Mouse (Mus musculus) stomach, embryonic 14.5 days (tissue): ENCODE data around the gene Naip2. TPM values are rescaled to one million over a fixed set of nuclear protein-coding genes. Genes with fewer than 3 reads are reported as not detected.
"Not testable (repeated sequence)": the region's sequence is repeated elsewhere in the genome, so short reads cannot be mapped to it uniquely, and the experiment has no call there.

Experiments
- ATAC-seq: fragments of 200-750 bp; cut with Nextera tagmentation; 2 replicates; pipeline ENCODE4 v1.8.0; 2017; ENCODE audit warnings: low read depth, moderate TSS enrichment; ENCODE audit not compliant: insufficient number of reproducible peaks, insufficient read depth, low FRiP score
- H3K27ac ChIP-seq: fragments of 300-500 bp; sonication (generic); 2 replicates; pipeline ENCODE4 v1.5.1; 2014; ENCODE audit warnings: mild to moderate bottlenecking, low read length, moderate library complexity, mixed read lengths
- H3K27me3 ChIP-seq: fragments of 300-500 bp; sonication (generic); 2 replicates; pipeline ENCODE4 v1.6.1; 2014; ENCODE audit warnings: low read length, control low read depth, mixed read lengths; ENCODE audit not compliant: control insufficient read depth, insufficient read depth
- H3K36me3 ChIP-seq: fragments of 300-500 bp; sonication (generic); 2 replicates; pipeline ENCODE4 v1.6.1; 2014; ENCODE audit warnings: mild to moderate bottlenecking, control low read depth, low read length, moderate library complexity, mixed read lengths; ENCODE audit not compliant: control insufficient read depth, insufficient read depth
- H3K4me1 ChIP-seq: fragments of 300-500 bp; sonication (generic); 2 replicates; pipeline ENCODE4 v1.6.1; 2014; ENCODE audit warnings: low read length, control low read depth, mixed read lengths; ENCODE audit not compliant: control insufficient read depth, insufficient read depth
- H3K4me2 ChIP-seq: fragments of 300-500 bp; sonication (generic); replicated peaks from 2 replicates; pipeline ENCODE4 v1.6.1; 2014; ENCODE audit warnings: low read depth, low read length, control low read depth
- H3K4me3 ChIP-seq: fragments of 300-500 bp; sonication (generic); 2 replicates; pipeline ENCODE4 v1.5.1; 2014; ENCODE audit warnings: low read depth, low read length, control low read depth
- H3K9ac ChIP-seq: fragments of 300-500 bp; sonication (generic); replicated peaks from 2 replicates; pipeline ENCODE4 v1.6.1; 2014; ENCODE audit warnings: low read depth, mild to moderate bottlenecking, control low read depth, low read length, moderate library complexity, mixed read lengths
- H3K9me3 ChIP-seq: fragments of 300-500 bp; sonication (generic); 2 replicates; pipeline ENCODE4 v1.6.1; 2016; ENCODE audit warnings: low read depth, low read length, control low read depth; ENCODE audit not compliant: control insufficient read depth
- WGBS: fragments of 180-500 bp; shearing (Covaris S2); extraction: QIAGEN DNeasy Blood & Tissue Kit; methylation state at CpG from one replicate; pipeline ENCODE4 v1.1.7; 2014; 5-methylcytosine and 5-hydroxymethylcytosine counted together
- polyA plus RNA-seq: library from polyadenylated mRNA; unstranded; fragments of >200 nt; fragmentation: Nextera tagmentation; extraction: Ambion mirVana; gene quantifications from 2 replicates; pipeline ENCODE4 v1.2.1, GENCODE M21; 2014

Naip2 gene
- polyA plus RNA-seq, 1 experiment from 2014 or later = 0.52 TPM

DNA sequence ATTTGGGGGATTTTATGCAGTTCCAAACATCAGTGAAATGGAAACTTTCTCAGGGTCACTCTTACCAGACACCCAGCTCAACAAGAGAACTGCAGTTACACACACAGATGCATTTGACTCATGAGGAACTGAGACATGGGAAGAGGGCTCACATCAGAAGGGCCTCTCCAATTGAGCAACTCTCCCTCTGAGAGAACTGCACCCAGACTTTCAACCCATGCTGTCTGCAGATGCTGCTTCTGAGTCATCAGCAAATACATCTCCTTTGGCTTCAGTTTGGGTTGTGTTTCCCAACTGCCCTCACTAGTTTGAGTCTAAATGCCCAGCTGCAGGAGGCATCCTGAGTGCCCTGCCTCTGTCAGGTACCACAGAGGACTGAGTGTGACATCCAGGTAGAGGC lies 18.8 kb downstream of the Naip2 start:
- not testable (repeated sequence) for H3K4me1 ChIP-seq, ATAC-seq, H3K9ac ChIP-seq, H3K9me3 ChIP-seq, H3K27me3 ChIP-seq, H3K4me3 ChIP-seq, H3K27ac ChIP-seq, H3K36me3 ChIP-seq, H3K4me2 ChIP-seq

DNA sequence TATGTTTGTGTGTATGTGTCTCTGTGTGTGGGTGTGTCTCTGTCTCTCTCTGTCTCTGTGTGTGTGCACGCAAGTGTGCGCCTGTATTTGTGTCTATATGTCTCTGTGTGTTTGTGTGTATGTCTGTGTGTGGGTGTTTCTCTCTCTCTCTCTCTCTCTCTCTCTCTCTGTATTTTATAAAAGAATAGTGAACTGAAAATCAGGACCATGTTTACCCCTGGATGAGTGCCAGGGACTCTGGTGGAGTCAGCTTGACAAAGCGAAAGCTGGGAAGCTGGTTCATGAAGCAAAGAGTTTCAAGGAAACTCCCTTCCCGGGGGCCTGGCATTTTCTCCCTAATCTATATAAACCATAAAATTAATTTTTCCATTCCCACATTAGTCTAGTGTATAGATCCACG lies 27.5 kb downstream of the Naip2 start:
- not testable (repeated sequence) for H3K4me3 ChIP-seq, H3K4me2 ChIP-seq, ATAC-seq, H3K9me3 ChIP-seq, H3K9ac ChIP-seq, H3K4me1 ChIP-seq, H3K36me3 ChIP-seq, H3K27ac ChIP-seq, H3K27me3 ChIP-seq
- 66% methylated on average over 3 of the region's 5 CpGs for WGBS

DNA sequence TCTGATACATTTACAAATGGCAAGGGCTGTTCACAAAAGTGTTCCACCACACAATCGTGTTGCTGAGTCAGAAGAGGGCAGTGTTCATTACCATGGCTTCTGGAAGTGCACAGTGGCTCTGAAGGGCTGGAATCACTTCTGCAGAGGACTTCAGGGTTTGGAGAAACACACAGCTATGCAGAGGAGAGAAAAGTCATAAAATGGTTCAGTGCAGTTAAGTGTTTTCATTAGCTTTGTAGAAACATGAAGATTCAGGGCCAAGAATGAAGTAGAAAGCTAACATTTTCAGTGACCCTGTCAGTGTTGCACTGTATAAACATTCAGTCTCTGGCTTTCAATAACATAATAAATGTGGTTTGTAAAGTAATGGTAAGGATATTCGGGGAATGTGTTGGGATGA lies 35.5 kb downstream of the Naip2 start:
- H3K36me3 ChIP-seq, H3K9me3 ChIP-seq, H3K27ac ChIP-seq, ATAC-seq, H3K9ac ChIP-seq, H3K4me2 ChIP-seq, H3K4me3 ChIP-seq, H3K27me3 ChIP-seq, H3K4me1 ChIP-seq: not testable (repeated sequence)
- WGBS = 72% methylated on average over 2 of the region's 2 CpGs

DNA sequence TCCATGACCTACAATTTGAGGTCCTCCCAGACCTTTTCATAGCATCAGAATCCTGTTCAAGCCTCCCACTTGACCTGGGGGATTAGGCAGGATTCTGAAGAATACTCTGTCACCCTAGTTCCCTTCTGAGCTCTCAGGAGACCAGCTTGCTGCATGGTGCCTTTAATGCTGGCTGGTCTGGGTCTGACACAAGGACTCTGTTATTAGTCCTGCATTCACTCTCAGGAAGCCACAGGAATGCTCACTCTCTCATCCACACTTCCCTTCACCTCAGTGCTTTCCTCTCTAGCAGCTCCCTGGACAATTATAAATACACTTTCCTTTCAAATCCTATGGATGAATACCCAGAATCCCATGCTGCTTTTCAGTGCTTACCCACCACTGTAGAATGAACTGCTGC lies 39.4 kb downstream of the Naip2 start:
- not testable (repeated sequence) for ATAC-seq, H3K4me3 ChIP-seq, H3K27me3 ChIP-seq, H3K9me3 ChIP-seq, H3K4me2 ChIP-seq, H3K9ac ChIP-seq, H3K4me1 ChIP-seq, H3K36me3 ChIP-seq, H3K27ac ChIP-seq

DNA sequence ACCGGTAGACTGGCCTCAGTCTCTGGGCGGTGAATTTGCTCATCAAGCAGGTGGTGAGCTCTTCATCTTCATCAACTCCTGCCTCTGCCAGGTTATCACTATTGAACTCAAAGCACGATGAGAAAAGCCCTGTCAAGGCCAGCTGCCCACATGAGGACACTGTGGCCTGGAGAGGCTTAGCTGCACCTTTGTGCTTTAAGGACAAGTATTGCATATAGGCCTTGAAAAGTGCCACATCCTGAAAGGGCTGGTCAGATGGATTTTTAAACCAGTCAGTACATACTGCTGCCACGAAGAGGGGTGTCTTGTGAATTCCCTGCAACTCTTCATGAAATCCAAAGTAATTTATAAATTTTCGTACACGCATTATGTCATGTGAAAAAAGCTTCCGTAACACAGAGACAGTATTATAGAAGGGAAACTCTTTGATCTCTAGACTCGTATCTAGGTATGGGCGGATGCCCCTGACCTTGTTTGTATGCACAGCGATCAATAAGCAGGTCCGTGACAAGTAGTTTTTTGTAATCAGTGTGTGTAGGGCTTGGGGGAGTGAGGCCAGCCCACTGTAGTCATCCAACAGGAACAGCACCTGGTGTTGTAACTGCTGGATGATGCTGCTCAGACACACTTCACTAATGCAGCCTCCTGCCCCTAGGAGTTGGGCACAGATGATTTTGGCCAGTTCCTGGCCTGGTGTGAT lies 40.6 kb downstream of the Naip2 start:
- not testable (repeated sequence) for H3K4me2 ChIP-seq

DNA sequence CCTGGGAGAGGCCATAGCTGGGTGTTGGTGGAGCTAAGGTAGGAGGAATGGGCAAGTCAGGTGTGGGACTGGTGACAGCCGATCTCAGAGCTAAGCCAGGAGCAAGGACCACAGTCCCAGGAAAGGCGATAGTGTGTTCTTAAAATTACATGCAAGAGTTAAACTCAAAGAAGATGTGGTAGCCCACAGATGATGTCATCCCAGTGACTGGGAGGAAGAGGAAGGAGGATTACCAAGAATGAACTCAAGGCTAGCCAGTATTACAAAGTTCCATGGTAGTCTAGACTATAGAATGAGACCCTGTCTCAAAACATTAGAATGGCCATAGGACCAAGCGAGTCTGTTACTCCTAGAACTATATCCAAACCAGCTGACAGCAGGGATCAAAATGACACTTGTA lies 45.3 kb downstream of the Naip2 start:
- Histone ChIP-seq H3K4me1 (no peaks in the 10 kb centered on the region), H3K27me3 (no peaks in the 10 kb centered on the region), H3K9me3 (no peaks in the 10 kb centered on the region), H3K9ac (no peak overlapping the region), H3K27ac (no peak overlapping the region), H3K36me3 (no peaks in the 10 kb centered on the region), H3K4me2 (no peak overlapping the region), H3K4me3 (no peak overlapping the region)
- ATAC-seq = no peak
- WGBS = 95% methylated on average over 3 of the region's 3 CpGs

More for the DNA sequence above, 40.6 kb downstream of the Naip2 start:
- H3K4me1 ChIP-seq, ATAC-seq, H3K9me3 ChIP-seq, H3K9ac ChIP-seq, H3K27ac ChIP-seq, H3K36me3 ChIP-seq, H3K27me3 ChIP-seq, H3K4me3 ChIP-seq: not testable (repeated sequence)
- WGBS = 75% methylated on average over 11 of the region's 11 CpGs

DNA sequence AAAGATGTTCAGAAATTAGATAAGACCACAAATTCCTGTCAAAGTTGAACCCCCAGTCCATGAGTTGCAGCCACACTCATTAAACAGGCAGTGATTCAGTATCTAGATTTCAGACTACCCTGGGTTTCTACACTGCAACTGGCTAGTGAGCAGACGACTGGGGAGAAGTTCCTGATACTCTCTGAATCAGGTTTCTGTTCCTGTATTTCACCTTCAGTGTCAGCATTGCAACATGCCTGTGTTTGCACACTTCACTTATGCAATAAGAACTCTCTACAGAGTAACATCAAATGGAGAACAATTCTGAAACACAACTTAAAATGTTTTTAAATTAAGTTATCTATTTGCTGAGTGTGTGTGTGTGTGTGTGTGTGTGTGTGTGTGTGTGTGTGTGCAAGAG lies 49.2 kb downstream of the Naip2 start:
- ATAC-seq = no peak
- WGBS = 70% methylated on average over 1 of the region's 1 CpGs
- H3K4me3 ChIP-seq = no peak overlapping the region

DNA sequence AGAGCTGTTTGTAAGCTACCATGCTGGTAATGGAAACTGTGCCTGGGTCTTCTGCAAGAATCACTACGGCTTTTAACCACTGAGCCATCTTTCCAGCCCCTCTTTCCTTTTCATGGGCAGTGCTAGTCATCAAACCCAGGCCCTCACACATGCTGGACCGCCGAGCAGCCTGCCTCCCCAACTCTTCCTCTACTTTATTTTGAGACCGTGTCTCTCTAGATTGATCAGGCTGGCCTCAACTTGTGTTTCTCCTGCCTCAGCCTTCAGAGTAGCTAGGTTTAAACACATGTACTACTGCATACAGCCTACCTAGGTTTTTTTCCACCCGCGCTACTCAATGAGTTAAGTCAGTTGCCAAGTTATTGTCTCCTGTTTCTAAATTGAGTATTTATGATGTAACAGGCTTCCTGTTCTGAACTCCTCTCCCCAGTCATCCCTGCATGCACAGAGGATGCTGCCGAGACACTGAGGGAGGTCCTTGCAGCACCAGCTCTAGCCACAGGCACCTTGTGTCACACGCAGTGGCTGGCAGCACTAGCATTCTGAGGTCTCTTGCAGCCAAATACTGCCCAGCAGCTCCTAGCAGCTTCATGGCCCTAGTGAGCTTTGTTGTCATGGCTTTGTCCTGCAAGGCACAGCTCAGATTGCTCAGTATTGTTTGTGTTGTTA lies 60.1 kb downstream of the Naip2 start:
- 77% methylated on average over 8 of the region's 8 CpGs for WGBS
- no peaks in the 10 kb centered on the region for H3K27me3 ChIP-seq
- no peaks in the 10 kb centered on the region; the same call in 1 of the 2 replicates for H3K9me3 ChIP-seq
- H3K36me3 ChIP-seq = peaks cover 16% of the 10 kb centered on the region
- no peaks in the 10 kb centered on the region for H3K4me1 ChIP-seq
- no peak overlapping the region for H3K9ac ChIP-seq
- no peak overlapping the region for H3K4me3 ChIP-seq
- no peak overlapping the region for H3K27ac ChIP-seq
- no peak for ATAC-seq
- H3K4me2 ChIP-seq = no peak overlapping the region

More for the DNA sequence above, 49.2 kb downstream of the Naip2 start:
- no peaks in the 10 kb centered on the region for H3K27me3 ChIP-seq
- no peaks in the 10 kb centered on the region for H3K4me1 ChIP-seq
- H3K27ac ChIP-seq = no peak overlapping the region
- no peaks in the 10 kb centered on the region for H3K9me3 ChIP-seq
- H3K9ac ChIP-seq = no peak overlapping the region
- H3K36me3 ChIP-seq = no peaks in the 10 kb centered on the region
- H3K4me2 ChIP-seq = no peak overlapping the region

DNA sequence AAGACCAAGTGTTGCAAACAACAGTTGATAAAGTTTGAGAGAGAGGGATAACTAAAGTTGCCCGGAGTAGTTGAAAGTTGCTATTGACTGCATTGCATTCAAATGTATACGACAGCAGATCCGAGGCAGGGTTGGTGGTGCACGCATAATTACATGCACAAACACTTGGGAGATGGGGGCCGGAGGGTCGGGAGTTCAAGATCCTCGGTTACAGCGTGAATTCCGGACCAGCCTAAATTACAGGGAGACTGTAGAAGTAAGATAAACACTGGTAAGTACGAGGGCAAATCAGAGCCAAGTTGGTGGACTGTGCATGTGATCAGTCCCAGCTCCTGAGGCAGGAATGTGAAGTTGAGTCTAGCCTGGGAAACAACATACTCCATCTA lies 76.6 kb downstream of the Naip2 start:
- peak overlapping the region; percentile 63 for H3K9ac ChIP-seq
- H3K9me3 ChIP-seq = no peaks in the 10 kb centered on the region
- H3K4me1 ChIP-seq = peaks cover 8% of the 10 kb centered on the region; the same call in 1 of the 2 replicates
- H3K27ac ChIP-seq = no peak overlapping the region
- no peak for ATAC-seq
- H3K4me3 ChIP-seq = peak overlapping the region; percentile 93
- H3K4me2 ChIP-seq = peak overlapping the region; percentile 82
- H3K27me3 ChIP-seq = no peaks in the 10 kb centered on the region
- WGBS = 2% methylated on average over 10 of the region's 10 CpGs
- peaks cover 16% of the 10 kb centered on the region for H3K36me3 ChIP-seq
